Mouse (Mus musculus): ENCODE measurements around the gene Fhdc1.

Gene Fhdc1

DNA sequence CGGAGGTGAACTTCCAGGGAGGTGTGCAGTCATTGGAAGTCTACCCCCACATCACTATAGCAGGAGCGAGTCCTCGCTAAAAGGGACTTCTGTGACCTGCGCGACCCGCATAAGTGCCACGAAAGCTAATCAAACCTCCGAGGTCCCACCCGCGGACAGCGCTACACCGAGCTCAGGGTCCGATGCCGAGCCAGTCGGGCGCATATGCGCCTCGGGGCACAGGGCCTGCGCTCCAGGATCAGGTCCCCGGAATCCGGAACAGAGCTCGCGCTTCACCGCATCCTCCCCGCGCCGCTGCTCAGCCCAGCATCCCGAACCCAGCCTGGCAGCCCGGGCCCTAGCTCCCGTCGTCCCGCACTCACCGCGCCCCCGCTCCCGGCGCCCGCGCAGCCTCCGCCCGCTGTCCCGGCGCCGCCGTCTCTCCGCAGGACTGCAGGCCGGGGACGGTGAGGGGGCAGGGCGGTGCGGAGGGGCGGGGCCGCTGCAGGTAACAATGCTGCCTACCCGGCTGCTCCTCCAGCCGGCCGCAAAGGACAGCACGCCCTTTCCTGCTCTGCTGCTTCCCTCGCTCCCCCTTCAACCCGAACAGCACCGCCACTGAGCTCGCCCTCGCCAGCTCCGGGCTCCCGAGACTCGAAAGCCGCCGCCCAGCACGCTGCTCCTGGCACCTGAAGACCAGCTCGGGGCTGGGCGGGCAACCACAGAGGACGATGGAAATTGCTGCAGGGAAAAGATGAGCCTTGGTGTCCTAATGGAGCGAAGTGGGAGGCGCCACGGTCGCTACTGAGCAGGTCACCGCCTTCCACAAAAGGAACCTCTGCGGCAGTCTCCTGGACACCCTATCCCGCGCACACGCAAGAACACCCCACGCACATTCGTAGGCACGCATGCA is at the start of gene Fhdc1:
Gene Fhdc1, minus strand, starts transcription at position 424 of the 892 bp plus-strand sequence.
- DNase-seq (ENCODE audit: low spot score) = peak; percentile 82

GRCm38 (mm10) chr3:84529021-84529420 is 48.8 kb upstream of the Fhdc1 start:
- DNase-seq (ENCODE audit: low spot score) = no peak

- no peak for DNase-seq (ENCODE audit: low spot score)
Observed at GRCm38 (mm10) chr3:84524952-84525351, 44.7 kb upstream of the Fhdc1 start.

GRCm38 (mm10) chr3:84516163-84516562 is 35.9 kb upstream of the Fhdc1 start:
- DNase-seq (ENCODE audit: low spot score) = no peak

GRCm38 (mm10) chr3:84512774-84513515 is 32.7 kb upstream of the Fhdc1 start:
- no peak for DNase-seq (ENCODE audit: low spot score)

GRCm38 (mm10) chr3:84505193-84505592 is 25.0 kb upstream of the Fhdc1 start:
- DNase-seq (ENCODE audit: low spot score) = no peak

GRCm38 (mm10) chr3:84504291-84504690 is 24.1 kb upstream of the Fhdc1 start:
- DNase-seq (ENCODE audit: low spot score) = no peak

GRCm38 (mm10) chr3:84502101-84502500 is 21.9 kb upstream of the Fhdc1 start:
- DNase-seq (ENCODE audit: low spot score) = no peak

DNA sequence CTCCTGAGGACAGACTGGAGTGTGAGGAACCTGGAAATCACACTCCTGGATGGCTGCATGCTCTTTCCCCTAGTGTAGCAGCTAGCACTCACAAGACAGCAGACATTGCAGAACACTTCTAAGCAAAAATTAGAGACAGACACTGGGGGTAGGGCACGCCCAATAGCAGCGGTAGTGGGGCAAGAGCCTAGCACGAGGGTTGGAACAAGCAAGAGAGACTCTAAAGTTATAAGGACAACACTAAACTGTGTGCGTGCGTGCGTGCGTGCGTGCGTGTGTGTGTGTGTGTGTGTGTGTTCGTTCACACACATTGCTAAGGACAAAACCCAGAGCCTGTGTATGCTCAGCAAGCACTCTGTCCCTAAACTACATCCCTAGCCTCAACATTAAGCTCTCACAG is 20.3 kb upstream of the Fhdc1 start:
- no peak for DNase-seq (ENCODE audit: low spot score)

DNA sequence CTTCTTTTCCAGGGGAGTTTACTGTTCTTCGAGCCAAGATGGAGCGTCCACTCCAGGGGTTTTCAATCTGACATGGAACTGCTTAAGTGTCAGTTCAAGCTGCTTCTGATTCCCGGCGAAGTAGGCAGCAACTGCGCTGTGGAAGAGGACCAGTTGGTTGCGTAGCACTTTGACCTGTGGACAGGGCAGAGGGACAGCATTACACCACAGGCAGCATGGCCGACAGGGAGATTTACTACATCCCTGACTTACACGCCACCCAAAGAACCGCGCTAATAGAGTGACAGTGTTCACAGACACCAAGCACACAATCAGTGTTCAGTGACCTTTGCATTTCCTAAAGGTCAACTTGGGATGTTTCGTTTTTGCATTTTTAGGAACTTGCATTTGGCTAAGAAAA is 17.5 kb upstream of the Fhdc1 start:
- no peak for DNase-seq (ENCODE audit: low spot score)

GRCm38 (mm10) chr3:84492657-84493056 is 12.4 kb upstream of the Fhdc1 start:
- DNase-seq (ENCODE audit: low spot score) = no peak

GRCm38 (mm10) chr3:84492148-84492547 is 11.9 kb upstream of the Fhdc1 start:
- DNase-seq (ENCODE audit: low spot score) = no peak

- no peak for DNase-seq (ENCODE audit: low spot score)
Observed at GRCm38 (mm10) chr3:84488716-84489115, 8.5 kb upstream of the Fhdc1 start.

GRCm38 (mm10) chr3:84484891-84485290 is 4.7 kb upstream of the Fhdc1 start:
- no peak for DNase-seq (ENCODE audit: low spot score)

DNA sequence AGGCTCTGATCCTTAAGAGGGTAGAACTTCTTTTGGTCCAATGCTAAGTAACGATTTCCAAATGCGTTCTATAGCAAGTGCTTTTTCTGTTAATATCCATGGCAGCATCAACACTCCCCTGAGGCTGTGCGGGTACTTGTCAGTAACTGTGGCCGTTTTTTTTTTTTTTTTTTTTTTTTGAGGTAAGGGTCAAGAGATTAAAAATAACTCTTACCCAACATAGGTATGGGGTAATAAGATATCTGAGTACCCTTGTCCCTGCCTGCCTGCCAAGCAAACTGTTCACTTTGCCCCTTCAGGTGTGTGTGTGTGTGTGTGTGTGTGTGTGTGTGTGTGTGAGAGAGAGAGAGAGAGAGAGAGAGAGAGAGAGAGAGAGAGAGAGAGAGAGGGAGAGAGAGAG is 4.1 kb upstream of the Fhdc1 start:
- DNase-seq (ENCODE audit: low spot score) = no peak

GRCm38 (mm10) chr3:84482121-84482520 is 1.9 kb upstream of the Fhdc1 start:
- no peak for DNase-seq (ENCODE audit: low spot score)

DNA sequence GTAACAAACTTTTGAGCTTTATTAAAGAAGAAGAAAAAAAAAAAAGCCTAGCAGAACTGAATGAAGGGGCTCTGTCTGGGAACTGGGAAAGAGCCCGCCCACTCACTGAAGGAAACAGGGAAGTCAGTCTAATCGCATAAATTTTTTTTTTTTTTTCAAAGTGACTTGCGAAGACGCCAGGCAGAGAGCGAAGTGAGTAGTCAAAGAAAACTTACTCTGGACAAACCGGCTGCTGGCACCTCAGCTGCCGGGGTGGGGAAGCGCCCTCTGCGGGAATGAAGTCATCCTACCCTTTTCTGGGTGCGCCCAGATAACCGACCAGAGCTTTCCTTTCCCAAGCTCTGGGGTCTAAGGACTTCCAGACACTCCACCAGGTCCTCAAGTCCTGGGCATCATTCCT is 875 bp upstream of the Fhdc1 start:
- DNase-seq (ENCODE audit: low spot score) = peak; percentile 73

GRCm38 (mm10) chr3:84479293-84480005 is 780 bp downstream of the Fhdc1 start:
- peak; percentile 63 for DNase-seq (ENCODE audit: low spot score)

DNA sequence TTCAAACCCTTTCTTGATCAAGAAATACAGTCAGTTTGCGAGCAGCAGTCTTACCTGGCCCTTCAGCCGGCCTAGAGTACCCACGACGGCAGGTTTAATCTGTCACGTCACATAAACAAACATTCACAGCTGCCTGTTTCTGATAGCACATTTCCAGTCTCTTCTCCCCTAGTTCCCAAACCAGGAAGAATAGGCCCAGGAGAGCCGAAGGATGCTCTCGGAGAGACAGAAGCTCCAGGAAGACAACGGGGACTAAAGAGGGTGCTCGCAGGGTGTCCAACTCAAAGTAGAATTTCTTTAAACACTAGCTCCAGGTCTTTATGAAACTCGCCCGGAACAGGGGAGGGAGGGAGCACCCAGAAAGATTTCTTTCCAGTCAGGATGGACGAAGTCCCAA is 1.3 kb downstream of the Fhdc1 start:
- no peak for DNase-seq (ENCODE audit: low spot score)

- no peak for DNase-seq (ENCODE audit: low spot score)
Observed at GRCm38 (mm10) chr3:84478195-84478594, 2.0 kb downstream of the Fhdc1 start.

DNA sequence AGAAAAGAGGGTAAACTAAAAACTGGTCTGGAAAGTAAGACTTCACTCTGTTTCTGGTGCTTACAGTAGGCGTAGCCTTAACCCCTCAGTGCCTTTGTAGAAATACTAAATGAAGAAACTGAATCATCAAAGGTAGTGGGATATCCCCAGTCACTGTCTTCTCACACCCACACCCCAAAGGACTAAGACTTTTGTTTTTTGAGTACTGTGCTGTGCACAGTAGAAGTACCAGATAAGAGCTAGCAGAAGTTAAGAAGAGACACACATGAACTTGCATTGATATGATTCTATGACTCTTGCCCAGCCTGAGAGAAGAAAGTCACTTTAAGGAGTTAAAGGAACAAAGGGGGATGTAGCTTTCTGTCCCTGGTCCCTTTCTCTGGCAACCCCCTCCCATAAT is 2.7 kb downstream of the Fhdc1 start:
- DNase-seq (ENCODE audit: low spot score) = no peak

DNA sequence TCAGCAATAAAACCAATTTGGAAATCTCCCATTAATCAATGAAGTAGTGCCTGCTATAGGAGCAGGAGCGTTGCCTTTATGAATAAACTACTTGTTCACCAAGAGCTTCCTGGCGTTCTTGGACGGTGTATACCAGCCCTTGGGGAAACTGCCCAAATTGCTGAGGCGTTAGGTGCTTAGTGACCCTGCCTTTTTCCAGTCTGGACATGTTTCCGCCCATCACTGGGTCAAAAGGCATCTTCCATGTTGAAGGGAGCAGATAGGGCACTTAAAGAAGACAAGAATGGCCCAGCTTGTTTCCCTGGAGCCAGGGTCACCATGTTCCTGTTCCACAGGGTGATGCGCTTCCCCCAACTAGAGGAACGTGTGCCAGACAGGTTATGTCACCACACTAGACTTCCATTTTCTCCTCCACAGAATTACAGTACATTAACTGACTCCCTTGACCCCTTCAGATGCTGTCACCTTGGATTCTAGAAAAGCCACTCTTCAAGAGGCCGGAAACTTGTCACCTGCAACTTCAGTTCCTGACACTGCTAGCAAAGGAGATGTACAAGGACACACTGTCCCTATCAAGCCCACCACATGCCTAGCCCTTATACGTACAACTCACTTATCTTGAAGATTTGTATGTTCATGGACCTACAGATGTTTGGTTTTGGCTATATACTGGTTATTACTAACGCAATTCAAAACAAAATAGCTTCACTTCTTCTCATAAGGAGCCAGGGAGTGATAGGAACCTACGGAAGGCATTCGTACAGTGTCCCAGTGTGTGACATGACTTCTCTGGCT is 5.1 kb downstream of the Fhdc1 start:
- no peak for DNase-seq (ENCODE audit: low spot score)
